Mouse (Mus musculus): ENCODE results near the gene Tcp11l2. TPM values are rescaled to one million over a fixed set of nuclear protein-coding genes. Genes with fewer than 3 reads are reported as not detected.

The Tcp11l2 gene
- total and polyA plus RNA-seq, 2 experiments from 2014 or later, result 10.5 to 15.0 TPM

DNA sequence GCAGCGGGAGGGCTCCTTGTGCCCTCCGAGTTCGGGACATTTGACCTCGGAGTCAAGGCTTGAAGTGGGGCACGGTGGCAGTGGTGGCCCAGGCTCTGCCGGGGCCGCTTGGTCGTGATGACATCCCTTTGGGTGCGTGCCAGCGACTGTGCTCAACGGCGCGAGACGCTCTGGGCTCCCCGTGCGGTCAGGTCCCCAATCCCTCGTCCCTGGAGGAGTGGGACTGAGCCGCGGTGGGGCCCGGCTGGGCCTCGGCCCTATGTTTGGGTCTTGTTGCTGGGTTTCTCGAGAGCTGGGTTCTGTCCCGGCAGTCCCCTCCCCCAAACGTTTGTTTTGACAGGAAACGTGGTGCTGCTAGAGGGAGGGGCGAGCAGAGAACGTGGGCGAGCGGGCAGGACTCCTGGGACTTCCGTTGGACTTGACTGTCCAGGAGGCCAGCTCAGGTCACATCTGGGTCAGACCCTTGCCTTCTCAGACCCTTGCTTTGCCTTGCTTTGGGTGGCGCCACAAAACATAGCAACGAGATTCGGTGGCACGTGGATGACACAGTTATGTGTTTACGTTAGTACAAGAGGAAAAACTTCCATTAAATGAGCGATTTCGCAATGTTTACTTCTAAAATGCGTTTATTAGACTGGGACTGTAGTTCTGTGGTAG is 773 bp downstream of the Tcp11l2 start:
- ATAC-seq (ENCODE audit: low FRiP score) (peak; percentile 58), DNase-seq (ENCODE audit: low spot score) (peak; percentile 38)
- WGBS, result 3% methylated on average over 38 of the region's 38 CpGs

DNA sequence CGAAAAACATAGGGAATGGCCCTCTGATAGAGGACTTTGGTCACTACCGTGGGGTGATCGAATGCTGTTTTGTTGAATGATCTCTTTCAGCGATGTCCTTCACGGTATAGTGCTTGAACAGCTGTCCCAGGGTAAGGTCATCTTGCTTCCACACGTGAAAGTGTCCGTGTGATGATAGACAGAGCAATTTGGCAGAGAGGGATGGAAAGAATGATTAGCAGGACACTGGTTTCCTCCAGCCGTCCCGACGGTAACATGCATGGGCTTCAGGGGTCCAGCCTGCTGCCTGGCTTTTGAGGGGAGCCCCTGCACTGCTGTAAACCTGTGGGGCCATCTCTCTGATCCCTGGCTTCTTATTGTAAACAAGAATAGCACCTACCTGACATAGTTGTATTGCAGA is 2.3 kb downstream of the Tcp11l2 start:
- H3K27ac ChIP-seq (ENCODE audit: low read depth, low read length), result no peak overlapping the region
- H3K4me3 ChIP-seq (ENCODE audit: low read depth, low read length), result no peak overlapping the region
- H3K36me3 ChIP-seq (ENCODE audit: insufficient read depth, low read length), result no peaks in the 10 kb centered on the region
- H3K4me2 ChIP-seq (ENCODE audit: low read depth, low read length, poor library complexity, severe bottlenecking), result no peak overlapping the region
- no peak for TF ChIP-seq CTCF (IDR thresholded peaks at IDR 0.05)
- ATAC-seq (ENCODE audit: low FRiP score) (no peak), DNase-seq (ENCODE audit: low spot score) (no peak)
- no peaks in the 10 kb centered on the region for H3K4me1 ChIP-seq (ENCODE audit: insufficient read depth, low read length)
- H3K9me3 ChIP-seq (ENCODE audit: low read length), result no peaks in the 10 kb centered on the region
- H3K27me3 ChIP-seq (ENCODE audit: insufficient read depth, low read length), result no peaks in the 10 kb centered on the region
- 82% methylated on average over 10 of the region's 10 CpGs for WGBS
- H3K9ac ChIP-seq (replicated peaks; ENCODE audit: low read length, poor library complexity, severe bottlenecking), result no peak overlapping the region

More for the DNA sequence above, 773 bp downstream of the Tcp11l2 start:
- H3K9ac ChIP-seq (replicated peaks; ENCODE audit: low read length, poor library complexity, severe bottlenecking), result peak overlapping the region; percentile 58
- H3K4me1 ChIP-seq (ENCODE audit: insufficient read depth, low read length), result no peaks in the 10 kb centered on the region
- no peaks in the 10 kb centered on the region for H3K9me3 ChIP-seq (ENCODE audit: low read length)
- H3K4me3 ChIP-seq (ENCODE audit: low read depth, low read length), result peak overlapping the region; percentile 80
- H3K27ac ChIP-seq (ENCODE audit: low read depth, low read length), result peak overlapping the region; percentile 48; the same call in 1 of the 2 replicates
- no peak for TF ChIP-seq CTCF (IDR thresholded peaks at IDR 0.05)
- H3K4me2 ChIP-seq (ENCODE audit: low read depth, low read length, poor library complexity, severe bottlenecking), result peak overlapping the region; percentile 91
- H3K27me3 ChIP-seq (ENCODE audit: insufficient read depth, low read length), result no peaks in the 10 kb centered on the region
- H3K36me3 ChIP-seq (ENCODE audit: insufficient read depth, low read length), result no peaks in the 10 kb centered on the region

DNA sequence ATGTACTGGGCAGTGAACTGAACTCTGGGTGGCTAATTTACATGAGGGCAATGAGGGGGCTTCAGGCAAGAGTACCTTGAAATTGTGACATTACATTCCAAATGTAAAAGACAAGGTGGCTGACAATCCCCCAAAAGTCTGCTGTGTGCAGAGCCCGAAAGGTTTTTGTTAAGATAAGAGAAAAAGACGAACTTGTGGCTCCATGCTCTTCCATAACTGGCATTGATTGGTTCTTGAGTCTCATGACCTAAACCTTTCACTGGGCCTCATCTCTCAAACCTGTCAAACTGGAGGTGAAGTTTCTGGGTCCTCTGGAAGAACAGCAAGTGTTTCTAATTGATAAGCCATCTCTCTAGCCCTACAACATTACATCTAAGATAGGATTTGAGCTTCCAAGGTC is 3.1 kb downstream of the Tcp11l2 start:
- Histone ChIP-seq H3K9me3 (ENCODE audit: low read length) (no peaks in the 10 kb centered on the region), H3K27ac (ENCODE audit: low read depth, low read length) (no peak overlapping the region), H3K36me3 (ENCODE audit: insufficient read depth, low read length) (no peaks in the 10 kb centered on the region), H3K4me3 (ENCODE audit: low read depth, low read length) (no peak overlapping the region), H3K4me1 (ENCODE audit: insufficient read depth, low read length) (no peaks in the 10 kb centered on the region), H3K4me2 (ENCODE audit: low read depth, low read length, poor library complexity, severe bottlenecking) (no peak overlapping the region), H3K9ac (replicated peaks; ENCODE audit: low read length, poor library complexity, severe bottlenecking) (no peak overlapping the region), H3K27me3 (ENCODE audit: insufficient read depth, low read length) (no peaks in the 10 kb centered on the region)
- DNase-seq (ENCODE audit: low spot score), result no peak
- ATAC-seq (ENCODE audit: low FRiP score), result no peak
- 90% methylated on average over 2 of the region's 2 CpGs for WGBS
- TF ChIP-seq CTCF (IDR thresholded peaks at IDR 0.05), result no peak

- no peak overlapping the region for H3K4me3 ChIP-seq (ENCODE audit: low read depth, low read length)
- H3K36me3 ChIP-seq (ENCODE audit: insufficient read depth, low read length), result no peaks in the 10 kb centered on the region
- H3K4me1 ChIP-seq (ENCODE audit: insufficient read depth, low read length), result no peaks in the 10 kb centered on the region
- WGBS, result 84% methylated on average over 8 of the region's 8 CpGs
- no peak for TF ChIP-seq CTCF (IDR thresholded peaks at IDR 0.05)
- DNase-seq (ENCODE audit: low spot score), result no peak
- no peaks in the 10 kb centered on the region for H3K9me3 ChIP-seq (ENCODE audit: low read length)
- H3K9ac ChIP-seq (replicated peaks; ENCODE audit: low read length, poor library complexity, severe bottlenecking), result no peak overlapping the region
- H3K27ac ChIP-seq (ENCODE audit: low read depth, low read length), result no peak overlapping the region
- H3K27me3 ChIP-seq (ENCODE audit: insufficient read depth, low read length), result no peaks in the 10 kb centered on the region
- no peak for ATAC-seq (ENCODE audit: low FRiP score)
- no peak overlapping the region for H3K4me2 ChIP-seq (ENCODE audit: low read depth, low read length, poor library complexity, severe bottlenecking)
Observed at GRCm38 (mm10) chr10:84581191-84581590, 4.8 kb downstream of the Tcp11l2 start.

DNA sequence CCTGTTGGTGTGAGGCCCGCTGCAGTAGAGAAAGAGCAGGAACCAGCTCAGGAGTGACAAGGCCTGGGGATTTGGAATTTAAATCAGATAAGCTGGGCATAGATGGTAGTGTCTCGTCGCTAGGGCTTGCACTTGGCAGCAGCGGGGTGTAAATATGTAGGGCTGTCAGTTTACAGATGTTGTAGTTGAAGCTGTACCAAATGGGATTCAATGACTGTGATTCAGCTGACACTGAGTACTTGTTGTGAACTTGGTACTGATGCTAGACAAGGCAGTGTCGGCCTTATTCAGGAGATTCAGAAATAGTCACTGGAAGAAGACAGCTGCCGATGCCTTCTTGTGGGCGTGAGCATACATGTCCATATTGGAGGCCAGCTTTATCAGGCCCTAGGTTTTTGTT is 5.8 kb downstream of the Tcp11l2 start:
- WGBS, result 77% methylated on average over 7 of the region's 7 CpGs
- H3K4me2 ChIP-seq (ENCODE audit: low read depth, low read length, poor library complexity, severe bottlenecking), result no peak overlapping the region
- no peaks in the 10 kb centered on the region for H3K36me3 ChIP-seq (ENCODE audit: insufficient read depth, low read length)
- no peak overlapping the region for H3K4me3 ChIP-seq (ENCODE audit: low read depth, low read length)
- no peak overlapping the region for H3K9ac ChIP-seq (replicated peaks; ENCODE audit: low read length, poor library complexity, severe bottlenecking)
- DNase-seq (ENCODE audit: low spot score) (no peak), ATAC-seq (ENCODE audit: low FRiP score) (no peak)
- no peaks in the 10 kb centered on the region for H3K9me3 ChIP-seq (ENCODE audit: low read length)
- TF ChIP-seq CTCF (IDR thresholded peaks at IDR 0.05), result no peak
- H3K4me1 ChIP-seq (ENCODE audit: insufficient read depth, low read length), result no peaks in the 10 kb centered on the region
- no peaks in the 10 kb centered on the region for H3K27me3 ChIP-seq (ENCODE audit: insufficient read depth, low read length)
- no peak overlapping the region for H3K27ac ChIP-seq (ENCODE audit: low read depth, low read length)

DNA sequence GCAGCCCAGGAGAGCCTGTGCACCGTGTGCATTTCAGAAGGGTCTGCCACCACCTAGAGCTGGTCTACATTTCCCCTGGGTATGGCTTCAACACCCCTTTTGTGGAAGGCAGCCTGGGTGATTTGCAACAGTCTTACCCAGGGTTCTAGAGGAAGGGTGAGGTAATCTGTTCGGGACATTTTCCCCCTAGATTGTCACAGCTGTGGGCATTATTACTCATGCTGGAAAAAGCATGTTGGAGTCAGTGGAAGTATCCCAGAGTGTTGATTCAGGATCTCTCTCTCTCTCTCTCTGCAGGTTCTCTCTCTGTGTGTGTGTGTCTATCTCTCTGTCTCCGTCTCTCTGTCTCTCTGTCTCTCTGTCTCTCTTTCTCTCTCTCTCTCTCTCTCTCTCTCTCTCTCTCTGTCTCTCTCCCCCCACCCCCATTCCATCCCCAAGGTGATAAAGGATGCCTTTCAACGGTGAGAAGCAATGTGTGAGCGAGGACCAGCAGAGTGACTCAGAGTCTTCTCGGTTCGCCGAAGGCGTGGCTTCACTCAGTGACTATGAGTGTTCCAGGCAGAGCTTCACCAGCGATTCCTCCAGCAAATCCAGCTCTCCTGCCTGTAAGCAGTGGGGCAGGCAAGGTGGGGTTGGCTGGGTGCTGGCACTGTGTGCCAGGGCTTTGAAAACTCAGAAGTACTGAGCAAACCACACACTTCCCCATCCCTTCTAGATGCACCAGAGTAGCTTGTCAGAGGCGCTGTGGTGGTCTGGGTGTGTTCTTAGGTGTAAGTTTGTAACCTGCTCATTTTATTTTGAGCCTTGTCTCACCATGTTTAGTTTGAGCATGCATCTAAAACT is 8.2 kb downstream of the Tcp11l2 start:
- Histone ChIP-seq H3K9ac (replicated peaks; ENCODE audit: low read length, poor library complexity, severe bottlenecking) (no peak overlapping the region), H3K27me3 (ENCODE audit: insufficient read depth, low read length) (no peaks in the 10 kb centered on the region), H3K27ac (ENCODE audit: low read depth, low read length) (no peak overlapping the region), H3K4me2 (ENCODE audit: low read depth, low read length, poor library complexity, severe bottlenecking) (no peak overlapping the region), H3K36me3 (ENCODE audit: insufficient read depth, low read length) (no peaks in the 10 kb centered on the region), H3K4me1 (ENCODE audit: insufficient read depth, low read length) (no peaks in the 10 kb centered on the region), H3K9me3 (ENCODE audit: low read length) (no peaks in the 10 kb centered on the region), H3K4me3 (ENCODE audit: low read depth, low read length) (no peak overlapping the region)
- no peak for DNase-seq (ENCODE audit: low spot score)
- no peak for TF ChIP-seq CTCF (IDR thresholded peaks at IDR 0.05)
- ATAC-seq (ENCODE audit: low FRiP score), result no peak
- 75% methylated on average over 11 of the region's 11 CpGs for WGBS

All from midbrain, postnatal 0 days (tissue).